Mouse (Mus musculus) right cerebral cortex, adult 2 months (tissue): Measurements from ENCODE around the gene Lrrc40.
"Not testable (repeated sequence)": the region's sequence is repeated elsewhere in the genome, so short reads cannot be mapped to it uniquely, and the experiment has no call there.

Experiments used
- DNase-seq, 2 experiments: peaks; one replicate each; pipeline ENCODE4 v3.0.0; 2021 to 2022; ENCODE audit warnings: low spot score in 2 of 2

Lrrc40 gene

DNA sequence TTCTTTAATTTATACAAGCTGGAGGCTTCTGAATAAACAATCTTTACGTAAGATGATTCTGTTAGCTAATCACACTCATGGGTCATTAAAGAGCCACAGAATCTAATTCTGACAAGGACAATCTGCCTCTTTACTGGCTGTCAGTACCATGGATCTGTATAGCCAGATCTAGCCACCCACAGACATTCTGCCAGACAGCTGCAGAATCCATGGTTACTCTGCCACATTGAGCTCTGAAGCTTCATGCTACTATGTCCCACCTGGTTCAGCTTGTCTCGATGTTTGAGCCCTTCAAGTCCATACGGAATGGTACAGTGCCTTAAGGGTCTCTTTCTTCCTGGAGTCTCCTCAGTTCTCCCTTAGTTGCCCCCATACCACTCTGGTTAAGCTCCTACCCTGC is 55.1 kb downstream of the Lrrc40 start:
- peak in 1 of 2 experiments; percentile 34 for DNase-seq

DNA sequence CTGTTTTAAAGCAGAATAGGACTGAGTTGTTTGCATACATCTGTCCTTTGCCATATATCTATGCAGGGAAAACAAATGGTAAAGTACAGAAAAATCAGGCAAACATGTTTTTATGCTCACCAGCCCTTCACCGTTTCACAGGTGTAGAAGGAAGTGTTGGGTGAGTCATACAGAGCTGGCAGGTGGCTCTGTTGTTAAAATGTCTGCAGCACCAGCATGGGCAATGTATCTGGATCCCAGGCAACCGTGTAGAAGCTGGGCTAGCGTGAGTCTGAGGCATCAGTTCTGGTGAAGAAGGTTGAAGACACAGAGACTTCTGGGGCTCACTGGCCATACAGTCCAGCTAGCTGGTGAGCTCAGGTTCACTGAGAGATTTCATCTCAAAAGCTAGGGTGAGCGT is 57.5 kb downstream of the Lrrc40 start:
- peak in 1 of 2 experiments; percentile 40 for DNase-seq

DNA sequence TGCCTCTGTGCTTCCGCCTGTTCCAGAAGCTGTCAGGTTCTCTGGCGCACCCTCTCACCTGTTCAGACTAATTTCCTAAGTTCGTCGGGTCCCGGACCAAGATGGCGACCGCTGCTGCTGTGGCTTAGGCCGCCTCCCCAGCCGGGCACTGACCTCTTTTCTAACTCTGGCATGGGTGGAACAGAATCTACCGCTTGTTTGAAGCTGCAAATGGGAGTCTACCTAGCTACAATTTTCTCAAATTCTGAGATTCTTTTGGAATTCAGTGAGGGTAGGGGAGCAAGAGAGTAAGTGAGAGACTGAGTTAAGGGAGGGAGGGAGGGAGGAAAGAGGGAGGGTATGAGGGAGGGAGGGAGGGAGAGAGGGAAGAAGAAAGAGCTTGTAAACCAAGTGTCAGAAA is 65.6 kb downstream of the Lrrc40 start:
- not testable (repeated sequence) for DNase-seq

DNA sequence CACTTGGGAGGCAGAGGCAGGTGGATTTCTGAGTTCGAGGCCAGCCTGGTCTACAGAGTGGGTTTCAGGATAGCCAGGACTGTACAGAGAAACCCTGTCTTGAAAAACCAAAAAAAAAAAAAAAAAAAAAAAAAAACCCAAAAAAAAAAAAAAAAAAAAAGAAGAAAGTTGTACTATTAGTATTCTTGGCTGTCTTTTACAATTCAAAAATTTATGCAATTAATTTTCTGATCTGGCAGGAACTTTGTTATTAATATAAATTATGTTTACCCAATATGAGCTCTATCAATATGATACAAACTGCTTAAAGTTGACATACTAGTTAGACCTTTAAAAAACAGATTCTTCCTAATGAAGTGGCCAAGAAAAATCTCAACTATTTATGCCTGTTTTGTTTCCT is 66.1 kb downstream of the Lrrc40 start:
- not testable (repeated sequence) for DNase-seq

DNA sequence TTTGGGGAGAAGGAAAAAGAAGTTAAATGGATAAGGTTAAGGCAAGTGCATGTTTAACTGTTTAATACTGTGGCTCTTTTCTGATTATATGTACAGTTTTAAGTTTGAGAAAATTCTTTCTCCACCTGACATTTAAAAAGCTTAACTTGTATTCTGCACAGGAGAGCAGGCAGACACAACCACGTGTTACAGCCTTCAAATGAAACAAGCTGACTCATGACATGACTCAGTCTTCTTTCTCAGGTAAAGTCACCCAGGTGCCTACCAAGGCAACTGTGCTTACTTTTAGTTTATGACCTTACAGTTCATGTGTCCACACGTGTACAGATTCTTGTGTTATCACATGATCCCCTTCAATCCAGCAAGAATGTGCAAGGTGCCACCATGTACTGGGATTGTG is 67.0 kb downstream of the Lrrc40 start:
- DNase-seq, result no peak

DNA sequence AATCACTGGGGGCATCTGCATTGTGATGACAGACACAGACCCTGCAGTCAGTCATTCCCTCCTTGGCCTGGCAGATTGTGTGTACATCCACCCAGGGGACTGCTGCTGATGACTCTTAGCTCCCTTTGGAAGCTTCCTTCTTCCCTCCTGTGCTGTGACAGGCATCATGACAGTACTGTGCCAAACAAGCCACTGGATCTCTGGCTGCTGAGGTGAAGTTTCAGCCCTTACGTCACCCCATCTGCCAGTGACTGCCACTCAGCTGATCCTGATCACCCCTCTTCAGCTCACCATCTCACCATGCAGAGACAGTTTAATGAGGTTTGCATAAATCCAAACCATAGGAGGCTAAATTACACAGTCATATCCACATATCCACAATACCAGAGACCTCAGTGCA is 68.8 kb downstream of the Lrrc40 start:
- DNase-seq, result no peak
